Mouse (Mus musculus): ENCODE results near the gene Olfr319. TPM values are rescaled to one million over a fixed set of nuclear protein-coding genes. Genes with fewer than 3 reads are reported as not detected.
"Not testable (repeated sequence)": the region's sequence is repeated elsewhere in the genome, so short reads cannot be mapped to it uniquely, and the experiment has no call there.

Gene Olfr319
- polyA plus RNA-seq (2015; fragmentation: Nextera tagmentation; extraction: Ambion mirVana) = not detected in 2 replicates

DNA sequence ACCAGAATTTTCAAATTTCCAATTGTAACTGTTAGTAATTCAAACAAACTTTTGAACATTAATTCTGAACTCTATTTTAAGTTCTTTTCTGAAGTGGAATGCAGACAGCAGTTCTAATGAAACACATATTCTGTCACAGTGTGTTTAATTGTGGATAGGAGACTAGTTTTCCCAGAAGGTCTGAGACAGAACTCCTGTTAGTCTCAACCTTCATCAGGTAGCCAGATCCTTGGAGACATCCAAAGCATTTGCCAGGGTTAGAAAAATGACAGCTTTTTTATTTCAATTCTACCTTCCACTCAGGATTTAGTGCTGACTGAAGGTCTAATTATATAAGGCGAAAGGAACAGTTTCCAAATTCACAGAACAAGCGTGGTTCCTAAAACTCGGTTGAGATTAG lies at the start of gene Olfr319:
Gene Olfr319 (plus strand): TSS at position 301 of the 400 bp plus-strand sequence.
- Histone ChIP-seq H3K9ac (ENCODE audit: low read depth, low read length) (no peak within 1 kb of the TSS), H3K27me3 (ENCODE audit: insufficient read depth, low read length) (no peaks in the 10 kb centered on the region), H3K27ac (no peak within 1 kb of the TSS), H3K4me1 (replicated peaks; ENCODE audit: insufficient read depth, low read length) (no peaks in the 10 kb centered on the region), H3K36me3 (ENCODE audit: insufficient read depth, low read length) (no peaks in the 10 kb centered on the region), H3K4me2 (ENCODE audit: low read length) (no peak within 1 kb of the TSS), H3K9me3 (replicated peaks; ENCODE audit: low read length) (no peaks in the 10 kb centered on the region), H3K4me3 (replicated peaks; ENCODE audit: low read depth, low read length) (no peak within 1 kb of the TSS)
- ATAC-seq (replicated peaks; ENCODE audit: low FRiP score, low read depth) = no peak
- DNase-seq (ENCODE audit: low spot score) = no peak
- WGBS = 84% methylated on average over 3 of the region's 3 CpGs
- TF ChIP-seq CTCF (IDR thresholded peaks at IDR 0.05; ENCODE audit: low read depth) = no peak

DNA sequence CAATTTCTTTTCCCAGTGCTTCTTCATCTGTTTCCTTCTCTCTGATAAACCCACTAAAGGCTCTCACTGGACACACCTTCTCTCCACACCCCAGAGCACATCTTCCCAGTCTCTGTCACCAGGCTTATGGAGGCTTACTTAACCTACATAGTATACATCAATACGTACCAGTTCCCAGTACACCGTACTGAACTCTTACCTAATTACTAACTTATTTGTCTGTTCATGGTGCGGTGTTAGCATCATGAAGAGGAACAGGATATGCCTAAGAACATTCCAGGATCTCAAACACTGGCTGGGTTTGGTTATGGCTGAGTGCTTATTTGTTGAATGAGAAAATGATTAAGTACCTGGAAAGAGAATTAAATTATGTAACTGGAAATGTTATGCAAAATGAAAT lies 43.8 kb upstream of the Olfr319 start:
- H3K4me1 ChIP-seq (replicated peaks; ENCODE audit: insufficient read depth, low read length) = no peaks in the 10 kb centered on the region

DNA sequence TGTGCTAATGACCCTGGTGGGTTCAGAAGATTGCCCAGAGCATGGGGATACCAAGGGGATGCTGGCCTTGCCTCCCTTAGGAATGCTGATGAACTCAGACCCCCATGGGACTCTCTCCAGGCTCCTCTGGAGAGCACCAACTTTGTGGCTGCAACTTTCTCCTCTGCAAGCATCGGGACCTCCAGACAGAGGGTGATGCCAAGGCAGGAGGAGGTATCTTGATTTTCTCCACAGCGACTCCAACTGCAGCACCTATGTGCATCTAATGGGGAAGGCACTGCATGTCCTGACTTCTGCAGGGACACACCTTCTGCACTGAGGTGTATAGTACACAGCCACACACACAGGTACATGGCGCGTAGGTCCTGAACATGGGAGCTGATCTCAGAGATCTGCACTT lies 40.4 kb upstream of the Olfr319 start, which contains the start of gene Olfr322:
Gene Olfr322 (plus strand): TSS at position 187 of the 400 bp plus-strand sequence.
- no peaks in the 10 kb centered on the region for H3K4me1 ChIP-seq (replicated peaks; ENCODE audit: insufficient read depth, low read length)
- no peaks in the 10 kb centered on the region for H3K27me3 ChIP-seq (ENCODE audit: insufficient read depth, low read length)
- DNase-seq (ENCODE audit: low spot score) (no peak), ATAC-seq (replicated peaks; ENCODE audit: low FRiP score, low read depth) (no peak)
- H3K36me3 ChIP-seq (ENCODE audit: insufficient read depth, low read length) = no peaks in the 10 kb centered on the region
- no peak within 1 kb of the TSS for H3K4me3 ChIP-seq (replicated peaks; ENCODE audit: low read depth, low read length)
- TF ChIP-seq CTCF (IDR thresholded peaks at IDR 0.05; ENCODE audit: low read depth) = no peak
- H3K4me2 ChIP-seq (ENCODE audit: low read length) = no peak within 1 kb of the TSS
- H3K27ac ChIP-seq = no peak within 1 kb of the TSS
- no peaks in the 10 kb centered on the region for H3K9me3 ChIP-seq (replicated peaks; ENCODE audit: low read length)
- H3K9ac ChIP-seq (ENCODE audit: low read depth, low read length) = no peak within 1 kb of the TSS
- WGBS = 84% methylated on average over 4 of the region's 4 CpGs

More for the DNA sequence above, 43.8 kb upstream of the Olfr319 start:
- Histone ChIP-seq H3K9me3 (replicated peaks; ENCODE audit: low read length) (no peaks in the 10 kb centered on the region), H3K4me2 (ENCODE audit: low read length) (no peak overlapping the region), H3K36me3 (ENCODE audit: insufficient read depth, low read length) (no peaks in the 10 kb centered on the region), H3K27me3 (ENCODE audit: insufficient read depth, low read length) (no peaks in the 10 kb centered on the region), H3K9ac (ENCODE audit: low read depth, low read length) (no peak overlapping the region), H3K4me3 (replicated peaks; ENCODE audit: low read depth, low read length) (no peak overlapping the region), H3K27ac (no peak overlapping the region)
- no peak for ATAC-seq (replicated peaks; ENCODE audit: low FRiP score, low read depth)
- no peak for DNase-seq (ENCODE audit: low spot score)
- WGBS = 77% methylated on average over 3 of the region's 3 CpGs
- no peak for TF ChIP-seq CTCF (IDR thresholded peaks at IDR 0.05; ENCODE audit: low read depth)

DNA sequence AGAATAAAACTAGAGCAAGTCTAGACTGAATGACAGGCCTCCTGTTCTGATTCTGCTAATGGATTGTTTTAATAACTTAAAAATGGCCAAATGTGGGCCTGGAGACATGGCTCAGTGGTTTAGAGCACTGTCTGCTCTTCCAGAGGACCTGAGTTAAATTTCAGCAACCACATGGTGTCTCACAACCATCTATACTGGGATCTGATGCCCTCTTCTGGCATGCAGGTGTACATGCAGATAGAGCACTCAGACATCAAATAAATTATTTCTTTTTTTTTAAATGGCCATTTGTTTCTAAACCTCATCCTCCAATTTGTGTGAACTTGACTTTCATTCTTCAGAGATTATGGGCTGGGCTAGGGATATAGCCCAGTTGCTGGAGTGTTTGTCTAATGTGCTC lies 29.7 kb upstream of the Olfr319 start:
- H3K4me1 ChIP-seq (replicated peaks; ENCODE audit: insufficient read depth, low read length) = no peaks in the 10 kb centered on the region
- H3K27ac ChIP-seq = no peak overlapping the region
- ATAC-seq (replicated peaks; ENCODE audit: low FRiP score, low read depth) (no peak), DNase-seq (ENCODE audit: low spot score) (no peak)
- no peak for TF ChIP-seq CTCF (IDR thresholded peaks at IDR 0.05; ENCODE audit: low read depth)
- H3K4me2 ChIP-seq (ENCODE audit: low read length) = no peak overlapping the region
- no peaks in the 10 kb centered on the region for H3K36me3 ChIP-seq (ENCODE audit: insufficient read depth, low read length)
- no peaks in the 10 kb centered on the region for H3K27me3 ChIP-seq (ENCODE audit: insufficient read depth, low read length)
- no peak overlapping the region for H3K9ac ChIP-seq (ENCODE audit: low read depth, low read length)
- H3K4me3 ChIP-seq (replicated peaks; ENCODE audit: low read depth, low read length) = no peak overlapping the region
- no peaks in the 10 kb centered on the region for H3K9me3 ChIP-seq (replicated peaks; ENCODE audit: low read length)

DNA sequence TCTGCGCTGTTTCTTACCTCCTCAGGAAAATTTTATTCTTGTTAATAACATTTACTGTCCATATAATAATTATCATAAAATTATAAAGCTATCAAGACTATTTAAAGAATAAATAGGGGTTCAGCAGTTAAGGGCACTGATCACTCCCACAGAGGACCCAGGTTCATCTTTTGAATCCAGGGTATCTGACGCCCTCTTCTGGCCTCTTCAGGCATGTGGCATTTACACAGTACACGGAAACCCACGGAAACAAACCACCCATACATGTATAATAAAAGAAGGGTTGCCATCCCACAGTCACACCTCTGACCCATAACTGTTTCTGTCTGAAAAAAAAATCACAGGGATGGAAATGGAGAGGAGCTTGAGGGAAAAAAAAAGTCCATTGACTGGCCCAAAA lies 27.1 kb upstream of the Olfr319 start:
- ATAC-seq (replicated peaks; ENCODE audit: low FRiP score, low read depth) = no peak
- Histone ChIP-seq H3K9ac (ENCODE audit: low read depth, low read length) (no peak overlapping the region), H3K27me3 (ENCODE audit: insufficient read depth, low read length) (no peaks in the 10 kb centered on the region), H3K4me3 (replicated peaks; ENCODE audit: low read depth, low read length) (no peak overlapping the region), H3K27ac (no peak overlapping the region), H3K36me3 (ENCODE audit: insufficient read depth, low read length) (no peaks in the 10 kb centered on the region), H3K4me2 (ENCODE audit: low read length) (no peak overlapping the region), H3K4me1 (replicated peaks; ENCODE audit: insufficient read depth, low read length) (no peaks in the 10 kb centered on the region), H3K9me3 (replicated peaks; ENCODE audit: low read length) (no peaks in the 10 kb centered on the region)
- peak; percentile 23; the same call in 1 of the 2 replicates for TF ChIP-seq CTCF (IDR thresholded peaks at IDR 0.05; ENCODE audit: low read depth)
- WGBS = 49% methylated on average over 4 of the region's 4 CpGs
- no peak for DNase-seq (ENCODE audit: low spot score)

DNA sequence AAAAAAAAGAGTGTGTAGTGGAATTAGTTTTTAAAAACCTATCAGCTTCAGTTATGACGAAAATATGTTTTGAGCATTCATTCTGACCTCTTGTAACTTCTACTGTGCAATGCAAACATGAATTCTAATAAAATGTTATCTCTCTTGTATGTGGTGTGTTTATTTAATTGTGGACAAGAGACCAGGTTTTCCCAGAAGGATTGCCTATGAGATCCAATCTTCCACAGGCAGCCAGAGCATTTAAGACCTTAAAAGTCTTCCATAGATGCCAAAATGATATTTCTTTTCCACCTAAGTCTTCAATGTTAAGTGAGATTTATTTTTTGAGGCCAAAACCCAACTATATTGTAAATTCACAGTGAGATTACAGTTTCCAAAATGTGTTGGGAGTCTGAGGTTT lies 18.2 kb upstream of the Olfr319 start, which contains the start of gene Olfr320:
Gene Olfr320 (plus strand): TSS at position 301 of the 400 bp plus-strand sequence.
- Histone ChIP-seq H3K27me3 (ENCODE audit: insufficient read depth, low read length) (no peaks in the 10 kb centered on the region), H3K36me3 (ENCODE audit: insufficient read depth, low read length) (no peaks in the 10 kb centered on the region), H3K9me3 (replicated peaks; ENCODE audit: low read length) (no peaks in the 10 kb centered on the region), H3K4me1 (replicated peaks; ENCODE audit: insufficient read depth, low read length) (no peaks in the 10 kb centered on the region), H3K4me2 (ENCODE audit: low read length) (no peak within 1 kb of the TSS), H3K27ac (no peak within 1 kb of the TSS), H3K9ac (ENCODE audit: low read depth, low read length) (no peak within 1 kb of the TSS), H3K4me3 (replicated peaks; ENCODE audit: low read depth, low read length) (no peak within 1 kb of the TSS)
- ATAC-seq (replicated peaks; ENCODE audit: low FRiP score, low read depth) = no peak
- DNase-seq (ENCODE audit: low spot score) = no peak
- no peak for TF ChIP-seq CTCF (IDR thresholded peaks at IDR 0.05; ENCODE audit: low read depth)
- WGBS = 90% methylated on average over 1 of the region's 1 CpGs

DNA sequence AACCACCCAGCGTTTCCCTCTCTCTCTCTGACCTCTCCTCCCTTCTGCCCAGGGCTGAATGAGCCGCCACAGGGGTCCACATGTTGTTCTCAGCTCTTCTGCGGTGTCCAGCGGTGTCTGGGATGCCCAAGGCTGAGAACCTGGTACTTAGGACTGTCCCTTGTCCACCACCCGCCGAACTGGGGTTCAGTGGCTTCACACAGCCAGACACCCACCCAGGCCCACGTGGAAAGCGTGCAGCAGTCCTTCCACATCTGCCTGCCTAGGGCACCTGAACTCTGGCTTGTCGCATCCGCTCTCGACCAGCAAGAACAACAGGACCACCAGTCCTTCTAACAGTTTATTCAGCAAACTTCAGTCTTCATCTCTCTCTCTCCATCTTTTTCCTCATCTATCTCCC lies 10.1 kb downstream of the Olfr319 start:
- no peaks in the 10 kb centered on the region for H3K27me3 ChIP-seq (ENCODE audit: insufficient read depth, low read length)
- no peak overlapping the region for H3K4me2 ChIP-seq (ENCODE audit: low read length)
- 76% methylated on average over 11 of the region's 11 CpGs for WGBS
- ATAC-seq (replicated peaks; ENCODE audit: low FRiP score, low read depth) (no peak), DNase-seq (ENCODE audit: low spot score) (no peak)
- no peaks in the 10 kb centered on the region for H3K36me3 ChIP-seq (ENCODE audit: insufficient read depth, low read length)
- no peaks in the 10 kb centered on the region for H3K9me3 ChIP-seq (replicated peaks; ENCODE audit: low read length)
- H3K9ac ChIP-seq (ENCODE audit: low read depth, low read length) = no peak overlapping the region
- H3K27ac ChIP-seq = no peak overlapping the region
- H3K4me1 ChIP-seq (replicated peaks; ENCODE audit: insufficient read depth, low read length) = no peaks in the 10 kb centered on the region
- no peak for TF ChIP-seq CTCF (IDR thresholded peaks at IDR 0.05; ENCODE audit: low read depth)
- no peak overlapping the region for H3K4me3 ChIP-seq (replicated peaks; ENCODE audit: low read depth, low read length)

DNA sequence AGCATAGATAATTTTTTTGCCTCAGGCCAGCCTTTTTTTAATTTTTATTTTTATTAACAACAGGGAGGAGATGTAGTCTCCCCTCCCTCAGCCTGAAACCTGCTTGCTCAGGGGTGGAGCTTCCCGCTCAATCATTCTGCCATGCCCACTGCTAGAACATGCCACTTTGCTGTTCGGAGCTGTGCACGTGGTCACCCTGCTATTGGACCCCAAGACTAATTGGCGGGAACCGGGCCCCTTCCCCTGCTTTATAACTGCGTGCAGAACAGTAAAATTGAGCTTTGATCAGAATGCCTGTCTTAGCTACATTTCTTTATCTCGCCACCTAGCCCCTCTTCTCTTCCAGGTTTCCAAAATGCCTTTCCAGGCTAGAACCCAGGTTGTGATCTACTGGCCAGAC lies 18.8 kb downstream of the Olfr319 start:
- H3K4me3 ChIP-seq (replicated peaks; ENCODE audit: low read depth, low read length); H3K27me3 ChIP-seq (ENCODE audit: insufficient read depth, low read length); H3K27ac ChIP-seq; H3K36me3 ChIP-seq (ENCODE audit: insufficient read depth, low read length); H3K4me2 ChIP-seq (ENCODE audit: low read length); ATAC-seq (replicated peaks; ENCODE audit: low FRiP score, low read depth); DNase-seq (ENCODE audit: low spot score); H3K9ac ChIP-seq (ENCODE audit: low read depth, low read length); H3K9me3 ChIP-seq (replicated peaks; ENCODE audit: low read length); H3K4me1 ChIP-seq (replicated peaks; ENCODE audit: insufficient read depth, low read length): not testable (repeated sequence)
- WGBS = 88% methylated on average over 6 of the region's 7 CpGs

All from kidney, postnatal 0 days (tissue).